Comparison of ENCODE assay signal across 7 mouse cellular contexts in genomic region chr11:22981984-22982757, GRCm38 (mm10). TPM values are rescaled to one million over a fixed set of nuclear protein-coding genes. Genes with fewer than 3 reads are reported as not detected.
DNase-seq lines count a peak whose midpoint lies in the region; ATAC-seq and TF ChIP-seq lines count a peak whose summit lies in the region.

Gene Gm28048, minus strand, starts transcription at chr11:22982090.
Gene Commd1, minus strand, starts transcription at chr11:22982382.

- H3K4me1 ChIP-seq in embryonic facial prominence, embryonic 12.5 days = peaks cover 6% of the 10 kb centered on the region
- peaks cover 6% of the 10 kb centered on the region for H3K4me1 ChIP-seq in kidney, adult 2 months (ENCODE audit: control insufficient read depth, insufficient read depth, low read length)
- peaks cover 17% of the 10 kb centered on the region for H3K4me1 ChIP-seq in limb, embryonic 13.5 days
- H3K4me1 ChIP-seq in midbrain, embryonic 16.5 days (ENCODE audit: control insufficient read depth, insufficient read depth, low read length) = peaks cover 21% of the 10 kb centered on the region

- peak within 1 kb of the TSS; percentile 74 for H3K9ac ChIP-seq in embryonic facial prominence, embryonic 12.5 days
- peak within 1 kb of the TSS; percentile 84 for H3K9ac ChIP-seq in limb, embryonic 13.5 days
- H3K9ac ChIP-seq in midbrain, embryonic 16.5 days (ENCODE audit: low read depth, low read length) = peak within 1 kb of the TSS; percentile 69

- no peaks in the 10 kb centered on the region for H3K9me3 ChIP-seq in embryonic facial prominence, embryonic 12.5 days
- no peaks in the 10 kb centered on the region for H3K9me3 ChIP-seq in limb, embryonic 13.5 days
- no peaks in the 10 kb centered on the region for H3K9me3 ChIP-seq in midbrain, embryonic 16.5 days (replicated peaks; ENCODE audit: control insufficient read depth, low read length, poor library complexity, severe bottlenecking)

- TF ChIP-seq POLR2A in kidney, adult 2 months (IDR thresholded peaks at IDR 0.05; ENCODE audit: low read depth, low read length) = peak; percentile 69

- H3K4me3 ChIP-seq in embryonic facial prominence, embryonic 12.5 days = peak within 1 kb of the TSS; percentile 47
- H3K4me3 ChIP-seq in kidney, adult 2 months (ENCODE audit: insufficient read depth, low read depth, low read length) = peak within 1 kb of the TSS; percentile 68
- peak within 1 kb of the TSS; percentile 69 for H3K4me3 ChIP-seq in limb, embryonic 13.5 days
- H3K4me3 ChIP-seq in midbrain, embryonic 16.5 days (ENCODE audit: low read depth, low read length) = peak within 1 kb of the TSS; percentile 58

- H3K27ac ChIP-seq in embryonic facial prominence, embryonic 12.5 days = peak within 1 kb of the TSS; percentile 91
- H3K27ac ChIP-seq in kidney, adult 2 months (ENCODE audit: insufficient read depth, low read depth, low read length) = peak within 1 kb of the TSS; percentile 68
- H3K27ac ChIP-seq in limb, embryonic 13.5 days = peak within 1 kb of the TSS; percentile 96
- peak within 1 kb of the TSS; percentile 92 for H3K27ac ChIP-seq in midbrain, embryonic 16.5 days (ENCODE audit: low read length)

- peak; percentile 98 for DNase-seq in adrenal gland, postnatal 25 days
- peak; percentile 97 to 99 for DNase-seq in heart, adult 18-20 months
- DNase-seq in kidney, adult 2 months = peak; percentile 97
- peak; percentile 99 for DNase-seq in spleen, postnatal 10 days (ENCODE audit: low spot score in 2 of 2)

- H3K36me3 ChIP-seq in embryonic facial prominence, embryonic 12.5 days = peaks cover 12% of the 10 kb centered on the region
- no peaks in the 10 kb centered on the region for H3K36me3 ChIP-seq in kidney, adult 2 months (ENCODE audit: control insufficient read depth, insufficient read depth, low read length)
- peaks cover 21% of the 10 kb centered on the region for H3K36me3 ChIP-seq in limb, embryonic 13.5 days
- no peaks in the 10 kb centered on the region for H3K36me3 ChIP-seq in midbrain, embryonic 16.5 days (ENCODE audit: control insufficient read depth, insufficient read depth, low read length)

- peak; percentile 91 for ATAC-seq in embryonic facial prominence, embryonic 12.5 days (ENCODE audit: insufficient number of reproducible peaks, insufficient read depth, low FRiP score, low TSS enrichment)
- peak; percentile 94 for ATAC-seq in limb, embryonic 13.5 days (ENCODE audit: low FRiP score, low read depth)
- peak; percentile 95 for ATAC-seq in midbrain, embryonic 16.5 days

- peak; percentile 64 for TF ChIP-seq CTCF in kidney, adult 2 months (conservative IDR thresholded peaks at IDR 0.05; ENCODE audit: insufficient read depth, insufficient read length, low read depth, low read length)

- 4% methylated on average over 42 of the region's 42 CpGs for WGBS in embryonic facial prominence, embryonic 12.5 days
- 2% methylated on average over 42 of the region's 42 CpGs for WGBS in kidney, adult 2 months
- WGBS in limb, embryonic 13.5 days = 3% methylated on average over 41 of the region's 42 CpGs
- WGBS in midbrain, embryonic 16.5 days = 2% methylated on average over 41 of the region's 42 CpGs

- no peaks in the 10 kb centered on the region for H3K27me3 ChIP-seq in embryonic facial prominence, embryonic 12.5 days
- no peaks in the 10 kb centered on the region for H3K27me3 ChIP-seq in kidney, adult 2 months (replicated peaks; ENCODE audit: control insufficient read depth, insufficient read depth, low read length)
- H3K27me3 ChIP-seq in limb, embryonic 13.5 days = no peaks in the 10 kb centered on the region
- no peaks in the 10 kb centered on the region for H3K27me3 ChIP-seq in midbrain, embryonic 16.5 days (ENCODE audit: control insufficient read depth, insufficient read depth, low read depth, low read length)

- peak within 1 kb of the TSS; percentile 80 for H3K4me2 ChIP-seq in embryonic facial prominence, embryonic 12.5 days (replicated peaks)
- peak within 1 kb of the TSS; percentile 81 for H3K4me2 ChIP-seq in limb, embryonic 13.5 days (replicated peaks)
- H3K4me2 ChIP-seq in midbrain, embryonic 16.5 days (ENCODE audit: low read length) = peak within 1 kb of the TSS; percentile 68

RNA-seq across cellular contexts. Expression of gene Gm28048, which starts in this region (rescaled TPM):
- total RNA-seq in adrenal gland, postnatal 25 days (2021) = 52.3 and 54.2 TPM in 2 replicates
- polyA plus RNA-seq in embryonic facial prominence, embryonic 12.5 days (2016; fragmentation: Nextera tagmentation; extraction: Ambion mirVana) = 7.5 and 9.4 TPM in 2 replicates
- total RNA-seq in heart, adult 18-20 months (2021) = 1 to 10 TPM; 4.7 to 5.3 TPM
- polyA plus RNA-seq in kidney, adult 2 months (2012; rRNA removed) = 1.4 and 1.7 TPM in 2 replicates
- 7.1 and 7.6 TPM in 2 replicates for polyA plus RNA-seq in limb, embryonic 13.5 days (2015; fragmentation: Nextera tagmentation; extraction: Ambion mirVana)
- 2.9 and 5.7 TPM in 2 replicates for polyA plus RNA-seq in midbrain, embryonic 16.5 days (2015; fragmentation: Nextera tagmentation; extraction: Ambion mirVana)

RNA-seq across cellular contexts. Expression of gene Commd1, which starts in this region (rescaled TPM):
- 97.9 and 109 TPM in 2 replicates for total RNA-seq in adrenal gland, postnatal 25 days (2021)
- 358 and 366 TPM in 2 replicates for polyA plus RNA-seq in embryonic facial prominence, embryonic 12.5 days (2016; fragmentation: Nextera tagmentation; extraction: Ambion mirVana)
- 100 to 1,000 TPM; 154 to 162 TPM for total RNA-seq in heart, adult 18-20 months (2021)
- polyA plus RNA-seq in kidney, adult 2 months (2012; rRNA removed) = 23.5 and 35.7 TPM in 2 replicates
- 372 and 377 TPM in 2 replicates for polyA plus RNA-seq in limb, embryonic 13.5 days (2015; fragmentation: Nextera tagmentation; extraction: Ambion mirVana)
- polyA plus RNA-seq in midbrain, embryonic 16.5 days (2015; fragmentation: Nextera tagmentation; extraction: Ambion mirVana) = 248 and 268 TPM in 2 replicates

Comparison
In these comparisons a context has a peak if more than half of its experiments do, and no peak if none do; other contexts are left out.
1. Peak in every context shown above with its lines: DNase-seq, ATAC-seq, H3K4me3 ChIP-seq and H3K27ac ChIP-seq.